Mouse (Mus musculus) 416B (cell line): Measurements from ENCODE around the gene Hmbs.
"Not testable (repeated sequence)": the region's sequence is repeated elsewhere in the genome, so short reads cannot be mapped to it uniquely, and the experiment has no call there.

Source experiments
- DNase-seq: peaks from one replicate; pipeline ENCODE4 v3.0.0; 2011; ENCODE audit warnings: low read depth

The Hmbs gene

DNA sequence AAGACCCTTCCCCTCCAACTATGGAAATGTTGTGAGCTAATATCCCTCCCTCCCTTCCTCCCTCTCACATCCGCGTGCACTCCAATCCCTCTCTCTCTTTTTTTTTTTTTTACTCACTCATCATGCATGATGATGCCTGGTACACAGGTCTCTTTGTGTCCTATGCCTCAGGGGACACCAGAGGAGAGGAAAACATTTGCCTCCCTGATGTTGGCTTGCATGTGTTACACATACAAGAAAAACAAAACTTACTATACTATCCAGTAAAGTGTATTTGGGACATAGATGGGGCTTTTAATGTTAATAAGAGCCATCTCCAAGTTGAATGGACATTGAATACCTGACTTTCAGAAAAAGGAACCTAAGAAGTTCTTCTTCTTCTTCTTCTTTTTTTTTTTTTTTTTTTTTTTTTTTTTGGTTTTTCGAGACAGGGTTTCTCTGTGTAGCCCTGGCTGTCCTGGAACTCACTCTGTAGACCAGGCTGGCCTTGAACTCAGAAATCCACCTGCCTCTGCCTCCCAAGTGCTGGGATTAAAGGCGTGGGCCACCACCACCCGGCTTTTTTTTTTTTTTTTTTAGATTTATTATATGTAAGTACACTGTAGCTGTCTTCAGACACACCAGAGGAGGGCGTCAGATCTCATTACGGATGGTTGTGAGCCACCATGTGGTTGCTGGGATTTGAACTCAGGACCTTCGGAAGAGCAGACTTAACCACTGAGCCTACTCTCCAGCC lies 18.8 kb downstream of the Hmbs start:
- DNase-seq, result not testable (repeated sequence)

GRCm38 (mm10) chr9:44324147-44324546 lies 19.9 kb downstream of the Hmbs start:
- no peak for DNase-seq

DNA sequence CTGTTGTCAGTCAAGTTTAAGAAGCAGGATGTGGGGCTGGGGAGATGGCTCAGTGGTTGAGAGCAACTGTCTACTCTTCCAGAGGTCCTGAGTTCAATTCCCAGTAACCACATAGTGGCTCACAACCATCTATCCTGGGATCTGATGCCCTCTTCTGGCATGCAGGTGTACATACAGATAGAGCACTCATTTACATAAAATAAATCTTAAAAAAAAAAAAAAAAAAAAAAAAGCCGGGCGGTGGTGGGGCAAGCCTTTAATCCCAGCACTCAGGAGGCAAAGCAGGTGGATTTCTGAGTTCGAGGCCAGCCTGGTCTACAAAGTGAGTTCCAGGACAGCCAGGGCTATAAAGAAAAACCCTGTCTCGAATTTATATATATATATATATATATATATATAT lies 20.4 kb downstream of the Hmbs start:
- DNase-seq, result not testable (repeated sequence)

DNA sequence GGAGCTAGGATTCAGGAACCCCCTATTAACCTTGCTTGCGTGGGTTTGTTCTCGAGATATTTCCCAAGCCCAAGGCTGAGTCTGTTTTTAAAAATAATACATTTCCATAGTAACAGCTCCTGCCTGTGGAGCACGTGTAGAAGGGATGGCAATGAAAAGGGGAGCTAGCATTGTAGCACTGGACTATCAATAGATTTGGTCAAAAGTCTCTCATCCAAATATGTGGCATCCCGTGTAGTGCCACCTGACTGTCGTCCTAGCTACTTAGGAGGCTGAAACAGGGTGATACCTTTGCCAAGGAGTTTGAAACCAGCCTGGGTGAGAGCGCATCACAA lies 23.3 kb downstream of the Hmbs start:
- no peak for DNase-seq

- peak; percentile 94 for DNase-seq
Measured at GRCm38 (mm10) chr9:44319887-44320798, 23.9 kb downstream of the Hmbs start, which contains the start of gene C2cd2l. TSS of gene C2cd2l (minus strand) at chr9:44320285.

- no peak for DNase-seq
Measured at GRCm38 (mm10) chr9:44319105-44319886, 24.7 kb downstream of the Hmbs start.

DNA sequence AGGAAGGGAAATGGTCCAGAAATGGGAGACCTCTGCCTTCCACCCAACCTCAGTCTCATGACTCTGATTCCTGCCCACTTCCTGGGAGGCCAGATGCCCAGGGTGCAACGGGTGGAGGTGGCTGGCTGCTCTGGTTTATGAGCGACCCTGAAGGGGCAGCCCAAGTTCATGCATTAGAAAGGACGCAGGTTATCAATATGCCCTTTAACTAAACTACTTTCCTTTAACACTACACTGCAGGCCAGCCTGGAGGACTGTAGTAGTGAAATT lies 25.3 kb downstream of the Hmbs start:
- no peak for DNase-seq

GRCm38 (mm10) chr9:44318076-44318825 lies 25.8 kb downstream of the Hmbs start:
- no peak for DNase-seq

GRCm38 (mm10) chr9:44317452-44317851 lies 26.6 kb downstream of the Hmbs start:
- no peak for DNase-seq

GRCm38 (mm10) chr9:44314910-44315309 lies 29.1 kb downstream of the Hmbs start:
- DNase-seq, result no peak

GRCm38 (mm10) chr9:44314257-44314547 lies 29.8 kb downstream of the Hmbs start:
- DNase-seq, result no peak

DNA sequence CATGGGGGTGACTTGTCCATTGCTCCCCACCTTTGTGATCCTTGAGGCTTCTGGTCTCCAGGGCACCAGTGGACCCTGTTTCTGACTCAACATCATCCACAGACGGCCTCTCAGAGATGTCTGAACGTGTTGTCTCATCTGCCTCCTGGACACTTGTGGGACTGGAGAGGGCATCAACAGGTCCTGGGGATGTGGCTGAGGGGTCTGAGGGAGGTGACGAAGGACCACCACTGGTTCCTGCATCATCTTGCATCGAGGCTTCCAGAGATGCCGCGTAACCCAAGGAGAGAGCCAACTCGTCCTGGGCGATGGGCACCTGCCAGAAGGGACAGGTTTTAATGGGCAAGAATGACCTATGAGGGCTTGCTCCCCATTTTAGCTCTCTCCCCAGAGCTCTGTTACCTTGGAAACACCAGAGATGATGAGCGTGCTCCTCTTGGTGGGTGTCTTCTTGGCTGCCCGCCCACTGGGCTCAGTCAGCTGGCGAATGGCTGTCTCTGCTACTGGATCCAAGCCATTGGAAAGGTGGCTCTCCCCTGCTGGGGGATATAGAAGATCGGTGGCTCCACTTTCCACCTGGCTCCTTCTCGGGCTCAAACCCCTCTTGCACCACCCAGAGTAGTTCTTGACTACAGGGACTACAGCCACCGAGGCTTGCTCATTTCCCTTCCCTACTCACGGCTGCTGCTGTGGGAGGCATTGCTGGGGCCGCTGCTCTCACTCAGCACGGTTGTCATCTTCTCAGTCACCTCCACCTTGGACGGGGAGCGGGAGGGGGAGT lies 30.4 kb downstream of the Hmbs start:
- DNase-seq, result no peak

DNA sequence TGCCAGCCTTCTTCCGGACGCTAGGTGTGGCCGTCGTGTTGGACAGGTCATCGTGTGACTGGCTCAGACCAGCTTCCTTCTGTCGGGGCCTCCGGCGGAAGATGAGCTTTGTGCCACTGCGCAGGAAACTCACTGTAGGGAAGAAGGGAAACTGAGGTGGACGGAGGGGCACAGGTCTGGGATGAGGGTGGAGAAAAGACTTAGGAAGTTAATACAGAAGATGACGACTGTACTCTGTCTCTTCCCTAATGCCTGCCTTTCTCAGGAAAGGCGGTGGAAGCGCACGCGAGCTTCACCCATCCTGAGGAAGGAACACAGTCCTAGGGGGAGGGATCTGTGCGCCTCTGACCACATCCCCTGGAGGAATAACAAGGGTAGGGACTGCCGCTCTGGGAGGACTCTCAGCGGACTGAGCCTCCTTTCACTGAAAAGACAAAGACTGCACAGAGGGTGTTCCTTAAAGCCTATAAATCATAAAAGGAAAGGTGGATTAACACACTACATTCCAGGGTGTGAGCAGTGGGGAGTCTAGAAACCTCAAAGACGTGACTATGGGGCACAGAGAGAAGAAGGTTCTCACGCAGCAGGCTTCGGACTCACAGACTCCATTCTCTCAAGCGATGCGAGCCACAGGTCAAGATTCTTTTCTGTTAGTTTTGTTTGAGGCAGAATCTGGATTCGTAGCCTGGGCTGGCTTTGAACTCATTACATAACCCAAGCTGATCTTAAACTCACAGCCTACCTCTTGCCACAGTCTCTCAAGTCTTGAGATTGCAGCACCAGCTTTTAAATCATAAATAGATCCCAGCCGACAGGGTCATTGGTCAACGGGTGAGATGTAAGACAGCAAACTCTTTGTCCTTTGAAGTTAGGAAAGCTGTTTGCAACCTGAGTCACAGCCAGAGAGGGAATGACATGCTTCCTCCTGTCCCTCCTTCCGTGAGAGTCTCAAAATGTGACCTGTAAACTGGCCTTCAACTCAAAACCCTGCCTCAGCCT lies 32.6 kb downstream of the Hmbs start:
- DNase-seq, result no peak

- no peak for DNase-seq
Measured at GRCm38 (mm10) chr9:44310750-44311135, 33.3 kb downstream of the Hmbs start.

DNA sequence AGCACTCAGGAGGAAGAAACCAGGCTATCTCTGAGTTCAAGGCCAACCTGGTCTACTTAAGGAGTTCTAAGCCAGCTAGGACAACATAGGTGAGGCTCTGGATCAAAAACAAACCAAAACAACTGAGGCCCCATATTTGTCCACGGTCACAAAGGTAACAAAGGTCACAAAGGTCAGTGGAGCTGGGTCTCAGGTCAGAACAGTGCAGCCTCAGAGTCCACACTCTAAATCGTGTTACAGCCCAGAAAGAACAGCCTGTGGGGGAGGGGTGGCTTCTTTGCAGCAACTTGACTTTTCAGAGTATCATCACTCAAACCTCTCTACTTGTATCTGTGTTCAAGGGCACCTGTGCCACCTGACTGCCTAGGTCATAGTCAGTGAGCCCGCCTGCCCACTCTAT lies 34.3 kb downstream of the Hmbs start:
- DNase-seq, result no peak

- DNase-seq, result no peak
Measured at GRCm38 (mm10) chr9:44307248-44307647, 36.8 kb downstream of the Hmbs start.

GRCm38 (mm10) chr9:44306532-44306931 lies 37.5 kb downstream of the Hmbs start:
- DNase-seq, result no peak

DNA sequence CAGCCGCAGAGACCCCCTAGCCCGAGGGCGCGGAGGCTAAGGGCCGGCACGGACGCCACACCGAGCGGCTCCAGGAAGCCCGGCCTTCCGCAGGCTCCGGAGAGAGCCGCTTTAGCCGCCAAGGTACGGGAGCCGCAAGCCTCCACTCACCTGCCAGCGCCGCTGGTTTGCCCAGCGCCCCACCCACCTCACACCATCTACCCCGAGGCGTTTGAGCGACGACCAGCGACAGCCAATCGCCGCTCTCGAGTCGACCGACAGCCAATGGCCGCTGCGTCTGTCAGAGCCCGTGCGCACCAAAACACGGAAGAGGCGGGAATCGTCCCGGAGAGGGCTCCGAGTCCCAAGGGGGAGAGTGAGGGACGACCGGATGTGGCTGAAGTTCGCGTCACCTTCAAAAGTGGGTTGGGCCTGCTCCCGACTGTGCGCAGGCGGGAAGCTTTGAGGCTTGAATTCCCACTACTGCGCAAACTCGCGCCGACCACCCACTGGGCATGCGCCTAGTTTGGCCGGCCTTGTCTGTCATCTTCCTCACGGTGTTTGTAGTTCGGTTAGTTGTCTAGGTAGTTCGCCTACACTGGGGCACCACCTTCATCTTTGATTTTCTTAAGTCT lies 38.5 kb downstream of the Hmbs start, which contains the start of gene Hinfp:
TSS of gene Hinfp (minus strand) at position 206 of the 614 bp plus-strand sequence.
- DNase-seq, result peak; percentile 99

- not testable (repeated sequence) for DNase-seq
Measured at GRCm38 (mm10) chr9:44300001-44300400, 44.0 kb downstream of the Hmbs start.

- DNase-seq, result peak; percentile 56
Measured at GRCm38 (mm10) chr9:44292490-44292889, 51.5 kb downstream of the Hmbs start.
